Mouse (Mus musculus): ENCODE results near the gene Pbdc1. TPM values are rescaled to one million over a fixed set of nuclear protein-coding genes. Genes with fewer than 3 reads are reported as not detected.
"Not testable (repeated sequence)": the region's sequence is repeated elsewhere in the genome, so short reads cannot be mapped to it uniquely, and the experiment has no call there.

The Pbdc1 gene
- polyA plus RNA-seq, 1 experiment from 2014 or later: 30.4 TPM

DNA sequence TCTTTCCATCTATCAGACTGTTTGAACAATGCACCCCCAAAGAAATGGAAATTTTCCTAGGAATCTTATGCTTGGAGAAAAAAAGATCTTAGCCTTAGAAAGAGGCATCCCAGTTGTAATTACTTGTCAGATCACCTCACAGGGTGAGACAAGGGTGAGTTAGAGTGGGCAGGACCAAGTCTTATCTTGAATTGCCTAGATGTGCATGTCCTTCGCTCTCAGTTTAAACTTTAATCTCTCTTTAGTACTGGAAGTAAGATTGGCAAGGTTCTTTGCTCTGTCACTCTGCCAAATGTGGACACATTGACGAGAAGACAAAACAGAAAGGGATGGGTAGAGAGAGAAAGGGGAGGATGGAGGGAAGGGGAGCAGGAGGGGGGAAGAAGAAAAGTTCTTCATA is 35.4 kb downstream of the Pbdc1 start:
- H3K4me2 ChIP-seq (ENCODE audit: low read length): no peak overlapping the region
- no peaks in the 10 kb centered on the region for H3K9me3 ChIP-seq (ENCODE audit: control insufficient read depth, low read length)
- peaks cover 2% of the 10 kb centered on the region for H3K27me3 ChIP-seq (replicated peaks; ENCODE audit: control insufficient read depth, insufficient read depth, low read length)
- no peak overlapping the region for H3K27ac ChIP-seq (ENCODE audit: low read depth, low read length)
- WGBS: 67% methylated on average over 2 of the region's 2 CpGs
- H3K4me3 ChIP-seq (ENCODE audit: low read length): no peak overlapping the region
- no peaks in the 10 kb centered on the region for H3K4me1 ChIP-seq (ENCODE audit: control insufficient read depth, insufficient read depth, low read depth, low read length)
- no peaks in the 10 kb centered on the region for H3K36me3 ChIP-seq (ENCODE audit: control insufficient read depth, insufficient read depth, low read length)
- ATAC-seq: no peak
- no peak overlapping the region for H3K9ac ChIP-seq (ENCODE audit: low read depth, low read length)

DNA sequence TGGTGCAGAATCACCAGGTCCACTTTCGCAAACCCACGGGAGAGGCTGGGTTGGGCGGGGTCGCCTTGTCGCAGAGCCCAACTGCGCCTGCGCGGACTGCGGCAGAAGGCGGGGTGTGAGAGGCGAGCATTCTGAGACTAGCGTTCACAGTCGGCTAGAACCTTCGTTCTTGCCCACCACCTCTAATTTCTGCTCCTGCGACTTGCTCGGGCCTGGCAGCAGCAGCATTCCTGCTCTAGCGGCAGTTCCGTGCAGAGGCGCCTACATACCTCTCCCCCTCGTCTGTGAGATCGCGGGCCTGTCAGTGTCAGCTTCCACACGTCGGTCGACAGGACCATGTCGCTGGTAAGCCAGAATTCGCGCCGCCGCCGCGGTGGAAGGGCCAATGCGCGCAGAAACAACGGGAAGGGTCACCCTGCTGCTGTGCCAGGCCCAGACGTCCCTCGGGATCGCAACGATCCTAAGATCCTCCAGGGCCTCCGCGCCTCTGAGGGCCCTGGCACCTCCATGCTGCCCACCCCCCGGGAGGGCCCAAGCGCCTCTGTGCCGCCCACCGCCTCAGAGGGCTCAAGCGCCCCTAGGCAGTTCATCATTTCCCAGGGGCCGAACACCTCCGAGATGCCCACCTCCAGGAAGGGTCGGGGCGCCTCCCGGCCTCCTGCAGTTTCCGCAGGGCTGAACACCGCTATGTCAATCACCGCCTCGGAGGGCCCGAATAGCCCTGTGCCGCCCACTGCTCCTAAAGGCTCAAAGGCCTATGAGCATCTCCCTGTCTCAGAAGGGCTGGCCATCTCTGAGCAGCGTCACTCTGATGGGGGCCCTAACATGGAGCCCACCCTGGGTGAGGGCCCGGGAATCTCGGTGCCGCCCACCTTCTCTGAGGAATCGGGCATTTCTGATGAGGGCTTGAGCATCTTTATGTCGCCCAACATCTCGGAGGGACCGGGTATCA is 41.0 kb downstream of the Pbdc1 start, which contains the start of gene Magee1:
Gene Magee1 (plus strand): TSS at position 104 of the 952 bp plus-strand sequence.
- peaks cover 11% of the 10 kb centered on the region for H3K27me3 ChIP-seq (replicated peaks; ENCODE audit: control insufficient read depth, insufficient read depth, low read length)

DNA sequence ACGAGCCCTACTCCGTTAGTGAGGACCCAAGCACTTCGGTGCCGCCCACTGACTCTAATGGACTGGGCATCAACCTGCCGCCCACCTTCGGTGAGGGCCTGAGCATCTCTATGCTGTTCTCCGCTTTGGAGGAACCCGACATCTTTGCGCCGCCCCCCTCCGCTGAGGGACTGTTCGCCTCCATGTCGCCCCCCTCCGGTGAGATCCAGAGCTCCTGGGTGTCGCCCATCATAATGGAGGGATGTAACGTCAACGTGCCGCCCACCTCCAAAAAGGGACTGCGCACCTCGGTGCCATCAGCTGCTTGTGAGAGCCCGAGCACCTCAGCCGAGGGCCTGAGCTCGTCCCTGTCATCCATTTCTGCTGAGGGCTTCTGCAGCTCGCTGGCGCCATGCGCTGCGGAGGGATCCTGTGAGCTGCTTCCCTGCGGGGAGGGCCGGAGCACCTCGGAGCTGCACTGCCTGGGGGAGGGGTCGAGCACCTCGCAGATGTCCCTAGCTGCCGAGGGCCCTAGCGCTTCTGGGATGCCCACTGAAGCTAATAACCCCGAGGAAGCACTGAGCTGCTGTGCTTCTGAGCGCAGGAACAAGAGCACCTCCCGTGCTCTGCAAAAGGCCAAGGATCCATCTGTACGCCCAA is 41.8 kb downstream of the Pbdc1 start:
- H3K27me3 ChIP-seq (replicated peaks; ENCODE audit: control insufficient read depth, insufficient read depth, low read length): peaks cover 11% of the 10 kb centered on the region
- peak; percentile 87 for ATAC-seq
- peak overlapping the region; percentile 71 for H3K4me2 ChIP-seq (ENCODE audit: low read length)
- no peaks in the 10 kb centered on the region for H3K9me3 ChIP-seq (ENCODE audit: control insufficient read depth, low read length)
- H3K9ac ChIP-seq (ENCODE audit: low read depth, low read length): peak overlapping the region; percentile 87
- H3K27ac ChIP-seq (ENCODE audit: low read depth, low read length): peak overlapping the region; percentile 86
- peaks cover 3% of the 10 kb centered on the region; the same call in 1 of the 2 replicates for H3K36me3 ChIP-seq (ENCODE audit: control insufficient read depth, insufficient read depth, low read length)
- H3K4me1 ChIP-seq (ENCODE audit: control insufficient read depth, insufficient read depth, low read depth, low read length): peaks cover 4% of the 10 kb centered on the region
- H3K4me3 ChIP-seq (ENCODE audit: low read length): peak overlapping the region; percentile 63
- WGBS: 22% methylated on average over 30 of the region's 38 CpGs

More for the DNA sequence above, 41.0 kb downstream of the Pbdc1 start, which contains the start of gene Magee1:
- Histone ChIP-seq H3K9ac (ENCODE audit: low read depth, low read length) (peak within 1 kb of the TSS; percentile 87), H3K4me2 (ENCODE audit: low read length) (peak within 1 kb of the TSS; percentile 71), H3K4me3 (ENCODE audit: low read length) (peak within 1 kb of the TSS; percentile 63), H3K36me3 (ENCODE audit: control insufficient read depth, insufficient read depth, low read length) (peaks cover 3% of the 10 kb centered on the region; the same call in 1 of the 2 replicates), H3K9me3 (ENCODE audit: control insufficient read depth, low read length) (no peaks in the 10 kb centered on the region), H3K4me1 (ENCODE audit: control insufficient read depth, insufficient read depth, low read depth, low read length) (peaks cover 4% of the 10 kb centered on the region), H3K27ac (ENCODE audit: low read depth, low read length) (peak within 1 kb of the TSS; percentile 86)
- WGBS: 12% methylated on average over 46 of the region's 65 CpGs
- peak; percentile 73 for ATAC-seq

GRCm38 (mm10) chrX:105124903-105125302 is 45.3 kb downstream of the Pbdc1 start:
- no peak for ATAC-seq
- Histone ChIP-seq H3K4me1 (ENCODE audit: control insufficient read depth, insufficient read depth, low read depth, low read length) (peaks cover 4% of the 10 kb centered on the region), H3K27me3 (replicated peaks; ENCODE audit: control insufficient read depth, insufficient read depth, low read length) (peaks cover 11% of the 10 kb centered on the region), H3K4me2 (ENCODE audit: low read length) (no peak overlapping the region), H3K9ac (ENCODE audit: low read depth, low read length) (no peak overlapping the region), H3K27ac (ENCODE audit: low read depth, low read length) (no peak overlapping the region), H3K9me3 (ENCODE audit: control insufficient read depth, low read length) (no peaks in the 10 kb centered on the region), H3K4me3 (ENCODE audit: low read length) (no peak overlapping the region), H3K36me3 (ENCODE audit: control insufficient read depth, insufficient read depth, low read length) (peaks cover 3% of the 10 kb centered on the region; the same call in 1 of the 2 replicates)
- WGBS: 19% methylated on average over 3 of the region's 3 CpGs

- Histone ChIP-seq H3K4me1 (ENCODE audit: control insufficient read depth, insufficient read depth, low read depth, low read length) (no peaks in the 10 kb centered on the region), H3K36me3 (ENCODE audit: control insufficient read depth, insufficient read depth, low read length) (no peaks in the 10 kb centered on the region), H3K4me2 (ENCODE audit: low read length) (peak overlapping the region; percentile 42), H3K4me3 (ENCODE audit: low read length) (peak overlapping the region; percentile 26), H3K27ac (ENCODE audit: low read depth, low read length) (no peak overlapping the region), H3K9me3 (ENCODE audit: control insufficient read depth, low read length) (no peaks in the 10 kb centered on the region), H3K9ac (ENCODE audit: low read depth, low read length) (peak overlapping the region; percentile 43; the same call in 1 of the 2 replicates), H3K27me3 (replicated peaks; ENCODE audit: control insufficient read depth, insufficient read depth, low read length) (no peaks in the 10 kb centered on the region; the same call in 1 of the 2 replicates)
- peak; percentile 54; the same call in 1 of the 2 replicates for ATAC-seq
- 49% methylated on average over 20 of the region's 26 CpGs for WGBS
Measured at GRCm38 (mm10) chrX:105151872-105152461, 72.4 kb downstream of the Pbdc1 start.

- ATAC-seq; H3K9me3 ChIP-seq (ENCODE audit: control insufficient read depth, low read length): not testable (repeated sequence)
Measured at GRCm38 (mm10) chrX:105165007-105165406, 85.5 kb downstream of the Pbdc1 start.

More at GRCm38 (mm10) chrX:105165007-105165406, 85.5 kb downstream of the Pbdc1 start:
- H3K9ac ChIP-seq (ENCODE audit: low read depth, low read length); H3K4me2 ChIP-seq (ENCODE audit: low read length); H3K4me3 ChIP-seq (ENCODE audit: low read length); H3K36me3 ChIP-seq (ENCODE audit: control insufficient read depth, insufficient read depth, low read length); H3K27me3 ChIP-seq (replicated peaks; ENCODE audit: control insufficient read depth, insufficient read depth, low read length); H3K4me1 ChIP-seq (ENCODE audit: control insufficient read depth, insufficient read depth, low read depth, low read length); H3K27ac ChIP-seq (ENCODE audit: low read depth, low read length): not testable (repeated sequence)
- 75% methylated on average over 4 of the region's 6 CpGs for WGBS

Other genes with a start within 250 kb of the Pbdc1 start
- 35.9 and 40.3 TPM in 2 replicates for gene Magee2, start 222.5 kb upstream of the Pbdc1 start, polyA plus RNA-seq (2015; fragmentation: Nextera tagmentation; extraction: Ambion mirVana)
- gene Magee1, start 40.6 kb downstream of the Pbdc1 start, polyA plus RNA-seq (2015; fragmentation: Nextera tagmentation; extraction: Ambion mirVana): 266 and 274 TPM in 2 replicates